Mouse (Mus musculus): ENCODE results near the gene Gtf3c2.

GRCm38 (mm10) chr5:31199893-31200292 lies 19.9 kb upstream of the Gtf3c2 start:
- TF ChIP-seq CTCF (IDR thresholded peaks at IDR 0.05; ENCODE audit: borderline replicate concordance, insufficient read depth, low read depth, low read length) (0 out of 2 replicates have a peak, but pooled peaks have one; percentile 5), POLR2A (IDR thresholded peaks at IDR 0.05; ENCODE audit: borderline replicate concordance, insufficient read depth, low read length) (no peak)
